ENCODE assay signal across 11 mouse cellular contexts in genomic region chr14:80157002-80157401, GRCm38 (mm10).
A peak's percentile ranks its signal among the peaks of the same experiment; 100 is the strongest.
DNase-seq lines count a peak whose midpoint lies in the region; ATAC-seq and TF ChIP-seq lines count a peak whose summit lies in the region.
"Had no signal": no experiment of that assay in that cellular context is flagged by ENCODE, and none has a peak within 500 bp of the region (broad histone marks: within the 10 kb centered on the region; RNA-seq: fewer than 3 reads in every experiment).

No protein-coding gene starts in this region.

- no peak for ATAC-seq in forebrain, embryonic 13.5 days
- no peak for ATAC-seq in midbrain, embryonic 11.5 days (ENCODE audit: low FRiP score)
- no peak for ATAC-seq in midbrain, embryonic 13.5 days
- ATAC-seq in stomach, postnatal 0 days (ENCODE audit: low FRiP score, low TSS enrichment): no peak

- no peak overlapping the region for H3K27ac ChIP-seq in forebrain, embryonic 10.5 days
- H3K27ac ChIP-seq in forebrain, embryonic 13.5 days: no peak overlapping the region
- H3K27ac ChIP-seq in midbrain, embryonic 11.5 days (ENCODE audit: low read depth, low read length): no peak overlapping the region
- H3K27ac ChIP-seq in midbrain, embryonic 13.5 days: no peak overlapping the region
- H3K27ac ChIP-seq in stomach, postnatal 0 days (replicated peaks): no peak overlapping the region
- H3K27ac ChIP-seq: heart, embryonic 13.5 days; liver, embryonic 14.5 days had no signal

- no peaks in the 10 kb centered on the region for H3K4me1 ChIP-seq in forebrain, embryonic 10.5 days
- no peaks in the 10 kb centered on the region for H3K4me1 ChIP-seq in forebrain, embryonic 13.5 days
- H3K4me1 ChIP-seq in midbrain, embryonic 11.5 days (ENCODE audit: control insufficient read depth, insufficient read depth, low read length): no peaks in the 10 kb centered on the region
- H3K4me1 ChIP-seq in midbrain, embryonic 13.5 days (replicated peaks): no peaks in the 10 kb centered on the region
- no peaks in the 10 kb centered on the region for H3K4me1 ChIP-seq in stomach, postnatal 0 days (replicated peaks; ENCODE audit: control insufficient read depth, insufficient read depth)
- H3K4me1 ChIP-seq: heart, embryonic 13.5 days had no signal

- TF ChIP-seq CTCF in stomach, postnatal 0 days (IDR thresholded peaks at IDR 0.05; ENCODE audit: low read depth): no peak

- no peak overlapping the region for H3K4me3 ChIP-seq in forebrain, embryonic 10.5 days
- no peak overlapping the region for H3K4me3 ChIP-seq in forebrain, embryonic 13.5 days
- no peak overlapping the region for H3K4me3 ChIP-seq in midbrain, embryonic 11.5 days (ENCODE audit: low read depth, low read length)
- H3K4me3 ChIP-seq in midbrain, embryonic 13.5 days (replicated peaks): no peak overlapping the region
- H3K4me3 ChIP-seq in stomach, postnatal 0 days (ENCODE audit: low read depth, low read length): no peak overlapping the region
- H3K4me3 ChIP-seq: heart, embryonic 13.5 days had no signal

- H3K9me3 ChIP-seq in forebrain, embryonic 10.5 days: no peaks in the 10 kb centered on the region
- no peaks in the 10 kb centered on the region for H3K9me3 ChIP-seq in forebrain, embryonic 13.5 days (replicated peaks)
- H3K9me3 ChIP-seq in midbrain, embryonic 11.5 days (ENCODE audit: control insufficient read depth, low read length): no peaks in the 10 kb centered on the region
- H3K9me3 ChIP-seq in midbrain, embryonic 13.5 days: no peaks in the 10 kb centered on the region
- no peaks in the 10 kb centered on the region for H3K9me3 ChIP-seq in stomach, postnatal 0 days (ENCODE audit: control insufficient read depth, low read length)
- H3K9me3 ChIP-seq: heart, embryonic 13.5 days had no signal

- no peak for TF ChIP-seq EP300 in stomach, postnatal 0 days (optimal IDR thresholded peaks at IDR 0.05)

- no peaks in the 10 kb centered on the region for H3K27me3 ChIP-seq in forebrain, embryonic 10.5 days (ENCODE audit: poor library complexity, severe bottlenecking)
- H3K27me3 ChIP-seq in forebrain, embryonic 13.5 days: no peaks in the 10 kb centered on the region
- no peaks in the 10 kb centered on the region for H3K27me3 ChIP-seq in midbrain, embryonic 11.5 days (ENCODE audit: control insufficient read depth, insufficient read depth, low read length)
- no peaks in the 10 kb centered on the region for H3K27me3 ChIP-seq in midbrain, embryonic 13.5 days
- H3K27me3 ChIP-seq in stomach, postnatal 0 days (ENCODE audit: control insufficient read depth, insufficient read depth, low read length): no peaks in the 10 kb centered on the region
- H3K27me3 ChIP-seq: heart, embryonic 13.5 days had no signal

- no peaks in the 10 kb centered on the region for H3K36me3 ChIP-seq in forebrain, embryonic 10.5 days (replicated peaks)
- H3K36me3 ChIP-seq in forebrain, embryonic 13.5 days (ENCODE audit: poor library complexity, severe bottlenecking): no peaks in the 10 kb centered on the region
- no peaks in the 10 kb centered on the region for H3K36me3 ChIP-seq in midbrain, embryonic 11.5 days (ENCODE audit: control insufficient read depth, insufficient read depth, low read length)
- no peaks in the 10 kb centered on the region for H3K36me3 ChIP-seq in midbrain, embryonic 13.5 days
- H3K36me3 ChIP-seq in stomach, postnatal 0 days (ENCODE audit: control insufficient read depth, insufficient read depth, low read length): no peaks in the 10 kb centered on the region
- H3K36me3 ChIP-seq: heart, embryonic 13.5 days had no signal

- H3K4me2 ChIP-seq in forebrain, embryonic 13.5 days: no peak overlapping the region
- no peak overlapping the region for H3K4me2 ChIP-seq in midbrain, embryonic 11.5 days
- no peak overlapping the region for H3K4me2 ChIP-seq in midbrain, embryonic 13.5 days (replicated peaks)
- no peak overlapping the region for H3K4me2 ChIP-seq in stomach, postnatal 0 days (replicated peaks; ENCODE audit: low read depth)
- H3K4me2 ChIP-seq: heart, embryonic 13.5 days had no signal

- 45% methylated on average over 6 of the region's 6 CpGs for WGBS in forebrain, embryonic 10.5 days
- WGBS in forebrain, embryonic 13.5 days: 52% methylated on average over 6 of the region's 6 CpGs
- 51% methylated on average over 6 of the region's 6 CpGs for WGBS in midbrain, embryonic 11.5 days
- 50% methylated on average over 6 of the region's 6 CpGs for WGBS in midbrain, embryonic 13.5 days
- WGBS in stomach, postnatal 0 days: 36% methylated on average over 6 of the region's 6 CpGs

- no peak overlapping the region for H3K9ac ChIP-seq in forebrain, embryonic 13.5 days
- H3K9ac ChIP-seq in midbrain, embryonic 11.5 days (ENCODE audit: low read length): no peak overlapping the region
- no peak overlapping the region for H3K9ac ChIP-seq in midbrain, embryonic 13.5 days (replicated peaks)
- no peak overlapping the region for H3K9ac ChIP-seq in stomach, postnatal 0 days (ENCODE audit: low read length)
- H3K9ac ChIP-seq: heart, embryonic 13.5 days; liver, embryonic 14.5 days had no signal

- DNase-seq in forebrain, embryonic 10.5 days (ENCODE audit: extremely low spot score, low spot score): peak; percentile 41
- peak; percentile 87 for DNase-seq in midbrain, embryonic 11.5 days (ENCODE audit: low spot score, missing footprints)
- peak; percentile 27 for DNase-seq in kidney, adult 9 months
- DNase-seq in stomach, postnatal 0 days (ENCODE audit: low spot score): peak; percentile 68
- no peak for DNase-seq in cerebellum, adult 9-10 months
- DNase-seq in cerebellum, adult 9-11 months: no peak
- DNase-seq: cerebellum, postnatal 14 days had no signal

Comparison
In these comparisons a context has a peak if more than half of its experiments do, and no peak if none do; other contexts are left out.
1. DNase-seq: peak in forebrain, embryonic 10.5 days (single experiment), midbrain, embryonic 11.5 days (single experiment), kidney, adult 9 months (single experiment) and stomach, postnatal 0 days (single experiment); none in cerebellum, adult 9-10 months (single experiment) and cerebellum, adult 9-11 months (single experiment).